Comparison of ENCODE assay signal across 14 mouse cellular contexts in the genomic region with DNA sequence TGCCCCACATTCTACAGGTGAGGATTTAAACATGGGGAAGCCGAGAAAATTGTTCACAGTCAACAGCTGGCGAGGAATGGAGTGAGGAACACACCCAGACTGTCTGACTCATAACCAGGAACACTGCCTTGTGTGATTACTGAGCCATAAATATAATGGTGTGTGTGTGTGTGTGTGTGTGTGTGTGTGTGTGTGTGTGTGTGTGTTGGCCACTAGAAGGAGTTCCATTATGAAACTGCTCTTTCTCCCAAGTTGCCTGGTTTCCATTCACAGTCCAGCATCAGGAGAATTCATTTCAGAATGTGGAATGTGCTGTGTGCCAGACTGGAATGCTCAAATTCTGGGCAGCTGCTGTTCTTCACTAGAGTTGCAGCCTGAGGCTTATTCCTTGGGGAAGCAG.
DNase-seq lines count a peak whose midpoint lies in the region; ATAC-seq lines count a peak whose summit lies in the region.
"Had no signal": no experiment of that assay in that cellular context is flagged by ENCODE, and none has a peak within 500 bp of the region (broad histone marks: within the 10 kb centered on the region; RNA-seq: fewer than 3 reads in every experiment).

No protein-coding gene starts in this region.

- no peak overlapping the region for H3K4me3 ChIP-seq in heart, embryonic 11.5 days (ENCODE audit: low read depth, low read length)
- H3K4me3 ChIP-seq in stomach, embryonic 16.5 days (replicated peaks; ENCODE audit: low read length) = no peak overlapping the region
- H3K4me3 ChIP-seq: erythroblast, embryonic 14.5 days; liver, embryonic 13.5 days; midbrain, embryonic 12.5 days; neural tube, embryonic 13.5 days had no signal

- no peaks in the 10 kb centered on the region for H3K9me3 ChIP-seq in heart, embryonic 11.5 days (replicated peaks; ENCODE audit: control insufficient read depth, low read length)
- H3K9me3 ChIP-seq in stomach, embryonic 16.5 days (replicated peaks; ENCODE audit: control insufficient read depth, low read length) = no peaks in the 10 kb centered on the region
- H3K9me3 ChIP-seq: liver, embryonic 13.5 days; midbrain, embryonic 12.5 days; neural tube, embryonic 13.5 days had no signal

- H3K27ac ChIP-seq in heart, embryonic 11.5 days (ENCODE audit: low read depth, low read length) = no peak overlapping the region
- no peak overlapping the region for H3K27ac ChIP-seq in stomach, embryonic 16.5 days (ENCODE audit: low read length)
- H3K27ac ChIP-seq: liver, embryonic 13.5 days; midbrain, embryonic 12.5 days; neural tube, embryonic 13.5 days had no signal

- 89% methylated on average over 2 of the region's 2 CpGs for WGBS in heart, embryonic 11.5 days (ENCODE audit: insufficient replicate concordance)
- 61% methylated on average over 2 of the region's 2 CpGs for WGBS in stomach, embryonic 16.5 days

- H3K4me2 ChIP-seq in heart, embryonic 11.5 days = no peak overlapping the region
- no peak overlapping the region for H3K4me2 ChIP-seq in stomach, embryonic 16.5 days (ENCODE audit: low read depth, low read length)
- H3K4me2 ChIP-seq: liver, embryonic 13.5 days; midbrain, embryonic 12.5 days; neural tube, embryonic 13.5 days had no signal

- H3K4me1 ChIP-seq in heart, embryonic 11.5 days (ENCODE audit: control insufficient read depth, insufficient read depth, low read length) = no peaks in the 10 kb centered on the region
- no peaks in the 10 kb centered on the region for H3K4me1 ChIP-seq in stomach, embryonic 16.5 days (ENCODE audit: control insufficient read depth, insufficient read depth, low read length)
- H3K4me1 ChIP-seq: liver, embryonic 13.5 days; midbrain, embryonic 12.5 days; neural tube, embryonic 13.5 days had no signal

- H3K27me3 ChIP-seq in heart, embryonic 11.5 days (ENCODE audit: control insufficient read depth, insufficient read depth, low read length) = no peaks in the 10 kb centered on the region
- no peaks in the 10 kb centered on the region for H3K27me3 ChIP-seq in stomach, embryonic 16.5 days (ENCODE audit: control insufficient read depth, insufficient read depth, low read length)
- H3K27me3 ChIP-seq: liver, embryonic 13.5 days; midbrain, embryonic 12.5 days; neural tube, embryonic 13.5 days had no signal

- intact Hi-C loops in heart, postnatal 36 days (cut with DNase I) = no loop called here

- H3K9ac ChIP-seq in heart, embryonic 11.5 days (ENCODE audit: low read depth, low read length) = no peak overlapping the region
- no peak overlapping the region for H3K9ac ChIP-seq in stomach, embryonic 16.5 days (ENCODE audit: low read length)
- H3K9ac ChIP-seq: liver, embryonic 13.5 days; midbrain, embryonic 12.5 days; neural tube, embryonic 13.5 days had no signal

- no peaks in the 10 kb centered on the region for H3K36me3 ChIP-seq in heart, embryonic 11.5 days (ENCODE audit: control insufficient read depth, insufficient read depth, low read length)
- no peaks in the 10 kb centered on the region for H3K36me3 ChIP-seq in stomach, embryonic 16.5 days (ENCODE audit: control insufficient read depth, insufficient read depth, low read length)
- H3K36me3 ChIP-seq: liver, embryonic 13.5 days; midbrain, embryonic 12.5 days; neural tube, embryonic 13.5 days had no signal

- ATAC-seq in heart, embryonic 11.5 days (replicated peaks; ENCODE audit: insufficient number of reproducible peaks, low FRiP score, low TSS enrichment) = no peak
- ATAC-seq in stomach, embryonic 16.5 days (ENCODE audit: insufficient read depth, low FRiP score) = peak; percentile 60; the same call in 1 of the 2 replicates

- DNase-seq in heart, adult 11 months = peak; percentile 92
- DNase-seq in urinary bladder, postnatal 14 days (ENCODE audit: low spot score) = peak; percentile 26
- no peak for DNase-seq in urinary bladder, postnatal 10 days (ENCODE audit: low spot score)
- DNase-seq in heart, postnatal 36 days = peak; percentile 3 to 8
- DNase-seq in thymus, postnatal 0 days (ENCODE audit: low spot score) = no peak
- no peak for DNase-seq in thymus, postnatal 25 days
- DNase-seq: cerebellum, postnatal 25 days; liver, embryonic 13.5 days; thymus, adult 2 months had no signal

Comparison
In these comparisons a context has a peak if more than half of its experiments do, and no peak if none do; other contexts are left out.
1. DNase-seq: peak in heart, adult 11 months (single experiment), urinary bladder, postnatal 14 days (single experiment) and heart, postnatal 36 days (2 of 2); none in urinary bladder, postnatal 10 days (single experiment), thymus, postnatal 0 days (single experiment) and thymus, postnatal 25 days (single experiment).